Mouse (Mus musculus) fat pad, adult 2 months (tissue): ENCODE measurements around the gene Slc9a3r2.

Source experiments
- DNase-seq: peaks from one replicate; pipeline ENCODE4 v3.0.0-alpha.2; 2011; ENCODE audit warnings: low read depth, low spot score; ENCODE audit errors: extremely low read depth

Gene Slc9a3r2

GRCm38 (mm10) chr17:24638214-24638613, 11.9 kb downstream of the Slc9a3r2 start:
- no peak for DNase-seq

GRCm38 (mm10) chr17:24636781-24637481, 13.2 kb downstream of the Slc9a3r2 start:
- DNase-seq: no peak

- no peak for DNase-seq
These were observed 14.4 kb downstream of the Slc9a3r2 start for GRCm38 (mm10) chr17:24635694-24636093.

GRCm38 (mm10) chr17:24635024-24635423, 15.1 kb downstream of the Slc9a3r2 start:
- no peak for DNase-seq

GRCm38 (mm10) chr17:24633831-24634230, 16.3 kb downstream of the Slc9a3r2 start:
- no peak for DNase-seq

GRCm38 (mm10) chr17:24632813-24633449, 17.2 kb downstream of the Slc9a3r2 start:
- peak; percentile 19 for DNase-seq

GRCm38 (mm10) chr17:24632167-24632812, 17.8 kb downstream of the Slc9a3r2 start, which contains the start of the genes Tsc2 and Nthl1:
Gene Tsc2 (minus strand): TSS chr17:24632630.
Gene Nthl1 (plus strand): TSS chr17:24632680.
- no peak for DNase-seq

- DNase-seq: no peak
These were observed 20.1 kb downstream of the Slc9a3r2 start for GRCm38 (mm10) chr17:24630072-24630471.

GRCm38 (mm10) chr17:24628646-24629045, 21.5 kb downstream of the Slc9a3r2 start:
- no peak for DNase-seq

- no peak for DNase-seq
These were observed 24.7 kb downstream of the Slc9a3r2 start for GRCm38 (mm10) chr17:24625472-24625871.

- DNase-seq: no peak
These were observed 32.4 kb downstream of the Slc9a3r2 start for GRCm38 (mm10) chr17:24617561-24618194.

- no peak for DNase-seq
These were observed 39.4 kb downstream of the Slc9a3r2 start for GRCm38 (mm10) chr17:24610711-24611110.

GRCm38 (mm10) chr17:24608874-24609273, 41.3 kb downstream of the Slc9a3r2 start:
- DNase-seq: no peak

GRCm38 (mm10) chr17:24608370-24608769, 41.8 kb downstream of the Slc9a3r2 start:
- no peak for DNase-seq

GRCm38 (mm10) chr17:24604557-24604956, 45.6 kb downstream of the Slc9a3r2 start:
- DNase-seq: no peak

- DNase-seq: no peak
These were observed 46.2 kb downstream of the Slc9a3r2 start for GRCm38 (mm10) chr17:24603961-24604360.

- no peak for DNase-seq
These were observed 49.6 kb downstream of the Slc9a3r2 start for GRCm38 (mm10) chr17:24600502-24600901.

- DNase-seq: no peak
These were observed 52.1 kb downstream of the Slc9a3r2 start for GRCm38 (mm10) chr17:24597989-24598388.

GRCm38 (mm10) chr17:24596471-24597183, 53.5 kb downstream of the Slc9a3r2 start:
- no peak for DNase-seq

- no peak for DNase-seq
These were observed 54.1 kb downstream of the Slc9a3r2 start for GRCm38 (mm10) chr17:24596073-24596466.
